Mouse (Mus musculus): ENCODE data around the gene Med27.
"Not testable (repeated sequence)": the region's sequence is repeated elsewhere in the genome, so short reads cannot be mapped to it uniquely, and the experiment has no call there.

The Med27 gene

GRCm38 (mm10) chr2:29516621-29517170, 170.1 kb downstream of the Med27 start:
- intact Hi-C loops (cut with DNase I): no loop called here

- intact Hi-C loops (cut with DNase I): no loop called here
Measured at GRCm38 (mm10) chr2:29519402-29519801, 172.8 kb downstream of the Med27 start.

GRCm38 (mm10) chr2:29520206-29520605, 173.6 kb downstream of the Med27 start:
- intact Hi-C loops (cut with DNase I): no loop called here

- intact Hi-C loops (cut with DNase I): no loop called here
Measured at GRCm38 (mm10) chr2:29521486-29521885, 174.9 kb downstream of the Med27 start.

GRCm38 (mm10) chr2:29523918-29524811, 177.5 kb downstream of the Med27 start:
- intact Hi-C loops (cut with DNase I): no loop called here

- intact Hi-C loops (cut with DNase I): no loop called here
Measured at GRCm38 (mm10) chr2:29525273-29525805, 178.7 kb downstream of the Med27 start.

GRCm38 (mm10) chr2:29526266-29526665, 179.6 kb downstream of the Med27 start:
- intact Hi-C loops (cut with DNase I): no loop called here

GRCm38 (mm10) chr2:29527480-29527879, 180.9 kb downstream of the Med27 start:
- intact Hi-C loops (cut with DNase I): not testable (repeated sequence)

- intact Hi-C loops (cut with DNase I): no loop called here
Measured at GRCm38 (mm10) chr2:29528811-29529210, 182.2 kb downstream of the Med27 start.

- intact Hi-C loops (cut with DNase I): not testable (repeated sequence)
Measured at GRCm38 (mm10) chr2:29529788-29530187, 183.2 kb downstream of the Med27 start.

- intact Hi-C loops (cut with DNase I): no loop called here
Measured at GRCm38 (mm10) chr2:29532173-29532572, 185.6 kb downstream of the Med27 start.

- intact Hi-C loops (cut with DNase I): no loop called here
Measured at GRCm38 (mm10) chr2:29532921-29533320, 186.3 kb downstream of the Med27 start.

GRCm38 (mm10) chr2:29535566-29536244, 189.1 kb downstream of the Med27 start:
- intact Hi-C loops (cut with DNase I): no loop called here

- intact Hi-C loops (cut with DNase I): no loop called here
Measured at GRCm38 (mm10) chr2:29536481-29536880, 189.9 kb downstream of the Med27 start.

- intact Hi-C loops (cut with DNase I): no loop called here
Measured at GRCm38 (mm10) chr2:29537334-29537733, 190.7 kb downstream of the Med27 start.

GRCm38 (mm10) chr2:29542039-29542438, 195.4 kb downstream of the Med27 start:
- intact Hi-C loops (cut with DNase I): no loop called here

GRCm38 (mm10) chr2:29546571-29546970, 200.0 kb downstream of the Med27 start:
- intact Hi-C loops (cut with DNase I): no loop called here

GRCm38 (mm10) chr2:29551816-29552585, 205.4 kb downstream of the Med27 start:
- intact Hi-C loops (cut with DNase I): no loop called here

GRCm38 (mm10) chr2:29553945-29554634, 207.5 kb downstream of the Med27 start:
- intact Hi-C loops (cut with DNase I): no loop called here

GRCm38 (mm10) chr2:29558561-29558960, 211.9 kb downstream of the Med27 start:
- intact Hi-C loops (cut with DNase I): no loop called here

- intact Hi-C loops (cut with DNase I): no loop called here
Measured at GRCm38 (mm10) chr2:29559955-29560354, 213.3 kb downstream of the Med27 start.
